Mouse (Mus musculus): Measurements from ENCODE around the gene Ankrd6. TPM values are rescaled to one million over a fixed set of nuclear protein-coding genes. Genes with fewer than 3 reads are reported as not detected.

Gene Ankrd6
- polyA plus RNA-seq, 1 experiment from 2014 or later, result 13.6 TPM

GRCm38 (mm10) chr4:32770284-32770810 lies 180.3 kb downstream of the Ankrd6 start:
- Histone ChIP-seq H3K4me3 (replicated peaks) (no peak overlapping the region), H3K36me3 (peaks cover 86% of the 10 kb centered on the region)
- 92% methylated on average over 7 of the region's 7 CpGs for WGBS

GRCm38 (mm10) chr4:32768046-32768445 lies 182.6 kb downstream of the Ankrd6 start:
- H3K27ac ChIP-seq, result no peak overlapping the region
- no peaks in the 10 kb centered on the region for H3K4me1 ChIP-seq (replicated peaks)
- H3K4me2 ChIP-seq, result no peak overlapping the region
- H3K9me3 ChIP-seq, result 0 out of 2 replicates have a peak, but pooled peaks cover 3% of the 10 kb centered on the region
- no peak for ATAC-seq (ENCODE audit: insufficient number of reproducible peaks, insufficient read depth, low FRiP score, low TSS enrichment, low read depth)
- H3K27me3 ChIP-seq, result no peaks in the 10 kb centered on the region
- no peak overlapping the region for H3K9ac ChIP-seq (replicated peaks)
- WGBS, result 93% methylated on average over 10 of the region's 10 CpGs
- H3K36me3 ChIP-seq, result peaks cover 82% of the 10 kb centered on the region
- no peak overlapping the region for H3K4me3 ChIP-seq (replicated peaks)

More at GRCm38 (mm10) chr4:32770284-32770810, 180.3 kb downstream of the Ankrd6 start:
- ATAC-seq (ENCODE audit: insufficient number of reproducible peaks, insufficient read depth, low FRiP score, low TSS enrichment, low read depth), result no peak
- H3K9ac ChIP-seq (replicated peaks), result no peak overlapping the region
- H3K9me3 ChIP-seq, result 0 out of 2 replicates have a peak, but pooled peaks cover 3% of the 10 kb centered on the region
- H3K4me2 ChIP-seq, result no peak overlapping the region
- H3K27ac ChIP-seq, result no peak overlapping the region
- H3K4me1 ChIP-seq (replicated peaks), result no peaks in the 10 kb centered on the region
- no peaks in the 10 kb centered on the region for H3K27me3 ChIP-seq

- Histone ChIP-seq H3K4me2 (no peak overlapping the region), H3K9ac (replicated peaks) (no peak overlapping the region), H3K36me3 (peaks cover 82% of the 10 kb centered on the region), H3K27me3 (no peaks in the 10 kb centered on the region), H3K4me1 (replicated peaks) (no peaks in the 10 kb centered on the region), H3K4me3 (replicated peaks) (no peak overlapping the region), H3K27ac (no peak overlapping the region), H3K9me3 (0 out of 2 replicates have a peak, but pooled peaks cover 3% of the 10 kb centered on the region)
- no peak for ATAC-seq (ENCODE audit: insufficient number of reproducible peaks, insufficient read depth, low FRiP score, low TSS enrichment, low read depth)
- WGBS, result 95% methylated on average over 7 of the region's 7 CpGs
Observed at GRCm38 (mm10) chr4:32767471-32767870, 183.2 kb downstream of the Ankrd6 start.

- H3K4me3 ChIP-seq (replicated peaks), result no peak overlapping the region
- H3K27ac ChIP-seq, result no peak overlapping the region
- no peak for ATAC-seq (ENCODE audit: insufficient number of reproducible peaks, insufficient read depth, low FRiP score, low TSS enrichment, low read depth)
- no peaks in the 10 kb centered on the region for H3K4me1 ChIP-seq (replicated peaks)
- H3K36me3 ChIP-seq, result peaks cover 84% of the 10 kb centered on the region
- no peaks in the 10 kb centered on the region for H3K9me3 ChIP-seq
- H3K9ac ChIP-seq (replicated peaks), result no peak overlapping the region
- H3K4me2 ChIP-seq, result no peak overlapping the region
- 83% methylated on average over 2 of the region's 2 CpGs for WGBS
- no peaks in the 10 kb centered on the region for H3K27me3 ChIP-seq
Observed at GRCm38 (mm10) chr4:32757430-32757829, 193.2 kb downstream of the Ankrd6 start.

Other genes starting within 250 kb of the Ankrd6 start
- gene Lyrm2, start 150.6 kb downstream of the Ankrd6 start, polyA plus RNA-seq (2016; fragmentation: Nextera tagmentation; extraction: Ambion mirVana), result 139 and 147 TPM in 2 replicates
- gene Rragd, start 32.2 kb upstream of the Ankrd6 start, polyA plus RNA-seq (2016; fragmentation: Nextera tagmentation; extraction: Ambion mirVana), result 23.9 and 26.0 TPM in 2 replicates
- gene Ube2j1, start 80.6 kb upstream of the Ankrd6 start, polyA plus RNA-seq (2016; fragmentation: Nextera tagmentation; extraction: Ambion mirVana), result 38.1 and 38.5 TPM in 2 replicates
- 0.30 and 0.32 TPM in 2 replicates for gene Gabrr2, start 112.2 kb upstream of the Ankrd6 start, polyA plus RNA-seq (2016; fragmentation: Nextera tagmentation; extraction: Ambion mirVana)
- gene Gabrr1, start 181.7 kb upstream of the Ankrd6 start, polyA plus RNA-seq (2016; fragmentation: Nextera tagmentation; extraction: Ambion mirVana), result 0.20 TPM in 1 of 2 replicates, not detected in the other
- 1.5 and 1.6 TPM in 2 replicates for gene Pm20d2, start 238.9 kb upstream of the Ankrd6 start, polyA plus RNA-seq (2016; fragmentation: Nextera tagmentation; extraction: Ambion mirVana)

Measured in limb, embryonic 12.5 days (tissue).